Mouse (Mus musculus) embryonic stem cell, embryonic (primary cell): Measurements from ENCODE around the gene Sass6.
"Not testable (repeated sequence)": the region's sequence is repeated elsewhere in the genome, so short reads cannot be mapped to it uniquely, and the experiment has no call there.

Source experiments
- CTCF ChIA-PET, 4 experiments: fragments of 300-600 bp in 2 of 4; fragments of 350-600 bp in 2 of 4; sonication (Branson Sonifier 250); formaldehyde crosslinking; loops; one replicate each; lab custom pipeline; 2022; ENCODE audit warnings: inconsistent platforms in 2 of 4; lab: Charles Lee
- POLR2A ChIA-PET, 4 experiments: fragments of 300-600 bp in 2 of 4; fragments of 350-600 bp in 2 of 4; sonication (Branson Sonifier 250); formaldehyde crosslinking; loops; one replicate each; lab custom pipeline; 2022; ENCODE audit warnings: antibody characterized with exemption in 4 of 4, inconsistent platforms in 1 of 4; lab: Charles Lee

Gene Sass6

DNA sequence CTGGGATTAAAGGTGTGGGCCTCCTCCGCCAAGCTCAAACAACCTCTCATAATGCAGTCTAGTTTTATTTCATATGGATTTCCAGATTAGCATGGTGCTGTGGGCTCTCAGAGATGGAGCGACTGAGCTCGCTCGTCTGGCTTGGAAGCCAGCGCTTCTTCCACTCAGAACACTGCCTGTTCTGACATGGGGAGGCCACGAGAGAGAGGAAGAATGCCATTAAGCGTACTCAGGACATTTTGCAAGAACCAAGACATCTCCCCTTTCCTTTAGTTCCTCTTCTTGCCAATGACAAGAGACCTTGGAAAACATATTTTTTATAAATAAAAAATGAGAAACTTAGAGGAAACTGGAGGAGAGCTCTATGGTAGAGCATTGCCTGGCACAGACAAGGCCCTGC lies 54.0 kb downstream of the Sass6 start:
- CTCF ChIA-PET, result no interaction called here
- POLR2A ChIA-PET, result interaction anchor here in 2 of 4 experiments (0.9 to 13.9 kb wide), 5 partner anchors 9 to 101 kb away, joined by 3 to 193 read pairs (median 10); partner anchors contain the start of gene Mfsd14a (in 1 of the 2)

DNA sequence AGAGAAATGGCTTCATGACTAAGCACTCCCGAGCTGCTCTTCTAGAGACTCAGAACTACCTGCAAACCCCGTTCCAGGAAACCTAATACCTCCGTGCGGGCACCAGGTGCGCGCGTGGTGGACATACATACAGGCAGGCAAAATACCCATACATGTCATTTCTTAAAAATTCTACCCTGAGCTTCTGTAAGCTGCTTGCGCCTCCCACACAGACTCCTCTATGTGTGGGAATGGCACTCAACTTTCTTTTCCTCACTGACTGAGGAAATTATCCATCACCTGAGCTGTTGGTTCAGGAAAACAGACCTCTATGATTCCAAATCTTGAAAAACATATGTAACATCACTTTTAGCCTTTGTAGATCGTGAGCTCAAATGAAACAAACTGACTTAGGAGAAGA lies 55.9 kb downstream of the Sass6 start:
- POLR2A ChIA-PET, result interaction anchor here (0.6 to 13.9 kb wide), 17 partner anchors 9 to 311 kb away, joined by 3 to 193 read pairs (median 5); partner anchors contain the start of genes Mfsd14a (in 2 of the 4), Cdc14a (in 1 of the 4), Gm43191 (in 1 of the 4) and Sass6 (in 1 of the 4)
- CTCF ChIA-PET, result interaction anchor here in 2 of 4 experiments (0.6 to 1.2 kb wide), 4 partner anchors 11 to 139 kb away, joined by 3 read pairs; no protein-coding TSS in a partner anchor

DNA sequence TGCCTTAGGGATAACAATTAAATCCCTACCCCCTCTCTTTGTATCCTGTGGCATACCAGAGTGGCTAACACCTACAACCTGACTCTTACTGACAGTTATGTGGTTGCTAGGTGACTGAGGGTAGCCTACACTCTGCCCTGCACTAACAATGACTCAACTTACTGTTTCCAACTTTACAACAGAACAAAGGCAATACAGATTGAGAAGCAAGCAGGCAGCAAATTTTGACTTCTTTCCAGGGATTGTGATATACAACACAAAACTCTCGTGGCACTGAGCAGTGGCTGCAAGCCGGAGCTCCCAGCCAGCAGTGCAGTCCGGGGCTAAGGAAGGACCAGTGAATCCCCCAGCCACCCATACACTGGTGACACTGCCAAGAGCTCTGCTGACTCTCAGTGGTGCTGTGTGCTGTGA lies 57.3 kb downstream of the Sass6 start:
- POLR2A ChIA-PET, result interaction anchor here in 2 of 4 experiments (0.8 to 13.9 kb wide), 5 partner anchors 8 to 20 kb away, joined by 3 to 193 read pairs (median 4); partner anchors contain the start of gene Mfsd14a (in 1 of the 2)

DNA sequence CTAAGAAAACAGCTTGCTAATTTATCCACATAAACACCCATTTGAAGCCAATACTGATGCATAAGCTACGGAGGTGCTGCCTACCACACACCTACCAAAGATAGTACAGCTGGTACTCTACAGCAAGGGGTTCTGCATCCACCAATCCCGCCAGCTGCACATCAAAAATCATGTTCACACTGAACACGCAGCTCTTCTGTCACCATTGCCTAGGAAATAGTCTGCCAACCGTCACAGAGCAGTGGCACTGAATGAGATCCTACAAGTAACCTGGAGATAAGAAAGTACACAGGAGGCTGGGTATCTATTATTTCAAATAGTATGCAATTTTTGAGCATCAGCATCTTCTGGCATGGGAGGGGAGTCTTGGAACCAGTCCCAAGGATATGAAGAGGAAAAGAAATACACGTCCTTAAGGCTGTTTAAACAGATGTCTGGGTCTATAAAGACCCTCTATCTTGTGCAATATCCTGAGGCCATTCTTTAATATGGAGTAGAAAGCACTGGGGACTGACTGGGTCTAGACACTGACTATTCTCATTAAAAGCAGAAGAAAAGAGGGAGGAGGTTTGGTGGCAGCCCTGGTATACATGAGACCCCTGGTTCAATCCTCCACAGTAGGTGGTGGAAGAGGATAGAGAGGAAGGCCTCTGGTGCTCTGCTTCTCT lies 58.6 kb downstream of the Sass6 start:
- ChIA-PET CTCF (no interaction called here), POLR2A (interaction anchor here in 2 of 4 experiments (1.3 to 13.9 kb wide), 4 partner anchors 8 to 18 kb away, joined by 3 to 193 read pairs (median 34); partner anchors contain the start of gene Mfsd14a (in 1 of the 2))

More for the DNA sequence above, 57.3 kb downstream of the Sass6 start:
- CTCF ChIA-PET, result no interaction called here

DNA sequence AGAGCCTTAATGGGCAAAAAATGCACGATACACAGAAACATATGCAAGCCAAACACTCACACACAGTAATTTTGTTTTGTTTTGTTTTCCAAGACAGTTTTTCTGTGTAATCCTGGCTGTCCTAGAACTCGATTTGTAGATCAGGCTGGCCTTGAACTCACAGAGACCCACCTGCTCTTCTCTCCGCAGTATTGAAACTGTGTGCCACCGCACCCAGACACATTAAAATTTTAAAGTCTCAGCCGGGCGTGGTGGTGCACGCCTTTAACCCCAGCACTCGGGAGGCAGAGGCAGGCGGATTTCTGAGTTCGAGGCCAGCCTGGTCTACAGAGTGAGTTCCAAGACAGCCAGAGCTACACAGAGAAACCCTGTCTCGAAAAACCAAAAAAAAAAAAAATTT lies 59.3 kb downstream of the Sass6 start:
- CTCF ChIA-PET, result not testable (repeated sequence)
- POLR2A ChIA-PET, result interaction anchor here in 2 of 4 experiments (1.3 to 13.9 kb wide), 3 partner anchors 8 to 18 kb away, joined by 3 to 193 read pairs (median 65); partner anchors contain the start of gene Mfsd14a (in 1 of the 2)

DNA sequence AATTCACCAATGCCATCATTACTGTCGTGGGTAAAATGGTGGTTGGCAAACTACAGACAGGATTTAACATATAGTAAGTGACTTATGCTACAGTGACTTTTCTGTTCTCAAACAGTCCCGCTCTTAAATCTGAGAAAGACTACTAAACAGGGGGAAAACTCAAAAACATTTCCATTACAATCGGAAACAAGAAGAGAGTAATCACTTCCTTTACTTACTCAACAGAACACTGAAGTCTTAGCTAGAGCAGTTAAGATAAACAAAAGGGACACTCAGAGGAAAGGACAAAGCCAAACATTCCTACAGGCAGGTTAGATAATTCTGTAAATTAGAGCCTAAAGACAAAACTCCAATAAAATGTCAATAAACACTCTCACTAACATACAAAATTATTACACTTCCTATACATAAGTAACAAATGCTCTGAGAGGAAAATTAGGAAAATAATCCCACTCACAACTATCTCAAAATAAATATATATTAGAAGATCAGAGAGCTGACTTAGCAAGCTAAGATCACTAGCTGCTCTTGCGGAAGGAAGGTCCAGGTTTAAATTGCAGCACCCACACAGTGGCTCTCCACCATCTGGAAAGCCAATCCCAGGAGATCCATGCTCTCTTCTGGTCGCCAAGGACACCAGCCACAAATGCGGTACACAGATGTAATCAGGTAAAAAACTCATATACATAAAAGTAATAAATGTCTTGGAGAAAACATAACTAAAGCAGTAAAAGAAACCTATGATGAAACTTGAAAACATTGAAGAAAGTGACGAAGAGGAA lies 61.6 kb downstream of the Sass6 start:
- CTCF ChIA-PET, result interaction anchor here in 2 of 4 experiments (0.5 to 1.4 kb wide), 2 partner anchors 92 to 323 kb away, joined by 4 to 6 read pairs; no protein-coding TSS in a partner anchor

DNA sequence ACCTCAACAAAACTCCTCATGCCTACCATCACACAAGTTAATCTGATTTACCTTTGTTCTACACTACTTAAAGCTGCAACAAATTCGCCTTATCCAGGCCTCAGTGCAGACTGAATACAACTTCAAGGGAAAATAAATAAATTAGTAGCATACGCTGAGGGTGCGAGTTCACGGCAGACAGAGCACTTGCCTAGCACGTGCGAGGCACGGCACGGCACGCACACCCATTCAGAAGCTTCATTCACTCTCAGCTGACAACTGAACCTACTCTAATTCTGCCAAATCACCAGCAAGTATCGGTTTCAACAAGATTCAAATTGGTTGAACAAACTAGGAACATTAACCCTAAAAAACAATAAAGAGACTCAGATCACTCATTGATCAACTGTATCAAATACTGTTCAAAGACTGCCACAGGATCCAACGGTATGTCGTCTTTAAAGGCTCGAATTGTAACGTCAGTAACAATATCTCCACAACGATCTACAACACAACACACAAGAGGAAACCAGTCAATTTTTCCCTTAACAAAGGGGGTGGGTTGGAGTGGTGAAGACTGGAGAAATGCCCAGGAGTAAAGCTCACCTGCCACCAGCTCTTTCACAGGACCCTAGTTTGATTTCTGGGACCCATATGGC lies 64.3 kb downstream of the Sass6 start:
- ChIA-PET POLR2A (interaction anchor here (0.6 to 13.9 kb wide), 28 partner anchors 8 to 318 kb away, joined by 3 to 193 read pairs (median 4); partner anchors contain the start of genes Gm43191 (in 2 of the 4), Dbt (in 1 of the 4), Sass6 (in 1 of the 4) and Slc35a3 (in 1 of the 4)), CTCF (interaction anchor here in 1 of 4 experiments (0.7 kb wide), 1 partner anchor 294 kb away, joined by 3 read pairs; no protein-coding TSS in a partner anchor)

More for the DNA sequence above, 61.6 kb downstream of the Sass6 start:
- POLR2A ChIA-PET, result interaction anchor here in 3 of 4 experiments (0.6 to 13.9 kb wide), 21 partner anchors 9 to 143 kb away, joined by 3 to 193 read pairs (median 4); partner anchors contain the start of genes Dbt (in 1 of the 3), Sass6 (in 1 of the 3) and Slc35a3 (in 1 of the 3)

DNA sequence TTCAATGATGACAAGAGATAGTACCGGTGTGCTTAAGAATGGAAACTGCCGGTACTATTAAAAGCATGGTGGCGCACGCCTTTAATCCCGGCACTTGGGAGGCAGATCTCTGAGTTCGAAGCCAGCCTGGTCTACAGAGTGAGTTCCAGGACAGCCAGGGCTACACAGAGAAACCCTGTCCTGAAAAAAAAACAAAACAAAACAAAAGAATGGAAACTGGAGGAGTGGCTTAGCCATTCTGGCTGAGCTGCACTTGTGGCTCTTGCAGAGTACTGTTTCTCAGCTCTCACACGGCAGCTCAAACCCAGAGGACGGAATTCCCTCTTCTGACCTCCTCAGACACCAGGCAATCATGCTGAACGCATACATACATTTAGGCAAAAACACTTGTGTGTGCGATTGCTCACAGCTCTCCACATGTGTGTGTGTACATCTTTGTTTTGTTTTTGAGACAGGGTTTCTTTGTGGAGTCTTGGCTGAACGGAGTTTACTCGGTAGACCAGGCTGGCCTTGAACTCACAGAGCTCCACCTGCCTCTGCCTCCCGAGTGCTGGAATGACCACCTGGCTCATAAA lies 65.2 kb downstream of the Sass6 start:
- CTCF ChIA-PET, result no interaction called here
- POLR2A ChIA-PET, result interaction anchor here in 3 of 4 experiments (0.6 to 13.9 kb wide), 42 partner anchors 9 to 328 kb away, joined by 3 to 193 read pairs (median 4); partner anchors contain the start of genes Gm43191 (in 2 of the 3), Sass6 (in 2 of the 3), Dbt (in 1 of the 3) and Slc35a3 (in 1 of the 3)

DNA sequence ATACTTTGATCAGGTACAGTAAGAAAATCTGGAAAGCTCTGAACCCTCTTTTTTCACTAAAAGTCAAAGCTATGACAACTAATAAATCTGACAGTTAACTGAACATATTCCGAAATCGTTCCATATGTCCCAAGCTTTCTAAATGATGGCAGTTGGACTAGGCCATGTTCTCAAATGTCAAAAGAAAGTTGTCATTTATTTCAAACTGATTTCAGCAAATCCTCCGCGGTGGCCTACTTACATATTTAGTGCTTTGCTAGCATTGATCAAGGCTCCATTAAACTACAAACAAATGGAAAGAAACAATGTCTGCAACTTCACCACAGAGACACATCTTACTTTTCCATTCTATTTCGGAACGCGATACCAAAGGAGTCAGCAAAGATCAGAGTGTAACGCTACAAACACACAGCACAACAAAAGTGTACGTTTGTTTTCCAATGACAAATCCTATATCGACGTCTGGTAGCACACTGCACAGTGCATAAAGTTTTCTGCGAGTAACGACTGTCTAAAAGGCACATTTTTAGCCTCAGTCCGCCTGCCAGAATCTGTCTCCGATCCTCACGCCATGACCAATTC lies 66.6 kb downstream of the Sass6 start:
- CTCF ChIA-PET, result no interaction called here
- POLR2A ChIA-PET, result interaction anchor here in 3 of 4 experiments (0.6 to 13.9 kb wide), 22 partner anchors 9 to 333 kb away, joined by 3 to 193 read pairs (median 4); partner anchors contain the start of genes Gm43191 (in 1 of the 3), Sass6 (in 1 of the 3) and Slc35a3 (in 1 of the 3)

DNA sequence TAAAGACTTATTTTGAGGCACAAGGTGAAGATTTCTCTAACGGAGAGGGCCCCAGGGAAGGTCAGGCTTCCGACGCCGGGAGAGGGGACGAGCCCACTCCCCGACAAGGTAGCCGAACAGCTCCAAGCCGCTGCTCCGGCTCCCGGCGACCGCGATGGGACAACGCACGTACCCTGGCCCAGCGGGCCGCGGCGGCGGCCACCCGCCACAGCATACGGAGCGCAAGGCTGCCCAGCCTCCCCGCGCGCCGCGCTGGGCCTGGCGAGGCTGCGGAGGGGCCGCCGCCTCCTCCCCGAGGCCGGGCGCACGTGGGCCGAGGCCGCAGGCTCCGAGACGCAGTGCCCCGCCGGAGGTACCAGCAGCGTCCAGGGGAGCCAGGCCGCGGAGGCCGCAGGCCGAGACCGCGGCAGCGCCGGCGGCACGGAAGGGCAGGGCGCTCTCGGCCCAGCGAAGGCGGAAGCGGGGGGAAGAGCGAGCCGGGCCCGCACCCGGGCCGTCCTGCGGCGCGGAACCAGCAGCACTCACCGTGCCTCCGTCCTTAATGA lies 67.2 kb downstream of the Sass6 start:
- POLR2A ChIA-PET, result interaction anchor here in 3 of 4 experiments (0.6 to 13.9 kb wide), 26 partner anchors 9 to 774 kb away, joined by 3 to 193 read pairs (median 4); partner anchors contain the start of genes Dbt (in 1 of the 3), Dph5 (in 1 of the 3), Rtca (in 1 of the 3) and Sass6 (in 1 of the 3)
- CTCF ChIA-PET, result no interaction called here

DNA sequence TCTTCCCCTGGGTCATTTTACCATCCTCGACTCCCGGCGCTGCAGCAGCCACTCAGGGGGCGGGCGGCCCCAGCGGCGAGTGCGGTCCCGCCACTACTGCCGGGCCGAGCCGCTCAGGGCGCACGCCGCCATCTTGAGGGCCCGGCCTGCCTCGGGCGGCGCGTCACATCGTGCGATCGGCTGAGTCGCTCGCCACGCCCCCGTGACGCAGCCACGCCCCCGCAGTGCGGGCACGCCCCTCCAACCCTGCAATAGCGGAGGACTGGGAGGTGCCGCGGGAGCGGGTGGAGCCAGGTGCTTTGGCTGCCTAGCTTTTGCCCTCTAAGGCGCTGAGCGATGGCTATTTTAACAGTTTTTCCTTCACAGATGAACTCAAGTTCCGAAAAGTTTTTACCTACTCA lies 67.7 kb downstream of the Sass6 start, which contains the start of gene Mfsd14a:
Gene Mfsd14a (minus strand): TSS at position 215 of the 401 bp plus-strand sequence.
- CTCF ChIA-PET, result no interaction called here
- POLR2A ChIA-PET, result interaction anchor here in 2 of 4 experiments (0.6 to 7.9 kb wide), 21 partner anchors 8 to 775 kb away, joined by 3 to 65 read pairs (median 4); partner anchors contain the start of genes Dbt (in 1 of the 2), Dph5 (in 1 of the 2), Rtca (in 1 of the 2) and Sass6 (in 1 of the 2)

DNA sequence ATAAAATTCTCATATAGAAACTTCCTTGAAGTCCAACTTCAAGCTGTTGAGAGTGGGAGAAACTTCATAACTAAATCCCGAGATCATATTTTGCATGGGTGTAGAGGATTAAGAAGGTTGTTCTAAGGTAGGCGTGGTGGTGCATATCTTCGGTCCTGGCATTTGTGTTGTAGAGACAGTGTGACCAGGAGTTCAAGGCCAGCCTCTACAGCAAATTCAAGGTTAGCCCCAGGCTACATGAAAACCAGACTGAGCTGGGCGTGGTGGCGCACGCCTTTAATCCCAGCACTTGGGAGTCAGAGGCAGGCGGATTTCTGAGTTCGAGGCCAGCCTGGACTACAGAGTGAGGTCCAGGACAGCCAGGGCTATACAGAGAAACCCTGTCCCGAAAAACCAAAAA lies 69.5 kb downstream of the Sass6 start:
- POLR2A ChIA-PET, result interaction anchor here in 3 of 4 experiments (0.8 to 7.9 kb wide), 16 partner anchors 9 to 90 kb away, joined by 3 to 65 read pairs (median 4); partner anchors contain the start of genes Sass6 (in 2 of the 3) and Gm43191 (in 1 of the 3)
- CTCF ChIA-PET, result interaction anchor here in 1 of 4 experiments (0.6 kb wide), 1 partner anchor 242 kb away, joined by 8 read pairs; no protein-coding TSS in a partner anchor
